Mouse (Mus musculus): ENCODE measurements around the gene Selenoi. TPM values are rescaled to one million over a fixed set of nuclear protein-coding genes. Genes with fewer than 3 reads are reported as not detected.

Selenoi gene
- total and polyA plus RNA-seq, 3 experiments, result 13.9 to 17.9 (median 16.1) TPM

GRCm38 (mm10) chr5:30201521-30201920, 30.9 kb upstream of the Selenoi start:
- WGBS, result 28% methylated on average over 5 of the region's 5 CpGs
- no peaks in the 10 kb centered on the region for H3K79me2 ChIP-seq (replicated peaks; ENCODE audit: control insufficient read depth, insufficient read depth, low read length)
- no peak overlapping the region for H3K27ac ChIP-seq
- no peaks in the 10 kb centered on the region for H3K36me3 ChIP-seq (ENCODE audit: control insufficient read depth, insufficient read depth, low read length)
- TF ChIP-seq POLR2A (IDR thresholded peaks at IDR 0.05; ENCODE audit: insufficient read depth, low read depth, low read length) (no peak), EP300 (IDR thresholded peaks at IDR 0.05; ENCODE audit: insufficient read depth, low read depth, low read length) (0 out of 2 replicates have a peak, but pooled peaks have one; percentile 50), CTCF (IDR thresholded peaks at IDR 0.05) (peak; percentile 63)
- H3K4me3 ChIP-seq, result no peak overlapping the region
- H3K9ac ChIP-seq (ENCODE audit: low read depth, low read length), result no peak overlapping the region
- intact Hi-C loops (cut with DNase I), result no loop called here
- no peak for DNase-seq
- no peaks in the 10 kb centered on the region for H3K27me3 ChIP-seq (ENCODE audit: control insufficient read depth, insufficient read depth, low read length)
- H3K4me1 ChIP-seq (ENCODE audit: control insufficient read depth, insufficient read depth, low read length), result no peaks in the 10 kb centered on the region

- Histone ChIP-seq H3K4me1 (ENCODE audit: control insufficient read depth, insufficient read depth, low read length) (no peaks in the 10 kb centered on the region), H3K79me2 (replicated peaks; ENCODE audit: control insufficient read depth, insufficient read depth, low read length) (no peaks in the 10 kb centered on the region), H3K9ac (ENCODE audit: low read depth, low read length) (no peak overlapping the region), H3K36me3 (ENCODE audit: control insufficient read depth, insufficient read depth, low read length) (no peaks in the 10 kb centered on the region), H3K27ac (no peak overlapping the region), H3K4me3 (no peak overlapping the region), H3K27me3 (ENCODE audit: control insufficient read depth, insufficient read depth, low read length) (no peaks in the 10 kb centered on the region)
- 76% methylated on average over 7 of the region's 7 CpGs for WGBS
- intact Hi-C loops (cut with DNase I), result no loop called here
- no peak for TF ChIP-seq POLR2A (IDR thresholded peaks at IDR 0.05; ENCODE audit: insufficient read depth, low read depth, low read length)
- TF ChIP-seq CTCF (IDR thresholded peaks at IDR 0.05), result no peak
- no peak for TF ChIP-seq EP300 (IDR thresholded peaks at IDR 0.05; ENCODE audit: insufficient read depth, low read depth, low read length)
- DNase-seq, result no peak
Measured at GRCm38 (mm10) chr5:30202221-30202620, 30.2 kb upstream of the Selenoi start.

GRCm38 (mm10) chr5:30203216-30203885, 29.0 kb upstream of the Selenoi start:
- no peak overlapping the region for H3K4me3 ChIP-seq
- H3K27me3 ChIP-seq (ENCODE audit: control insufficient read depth, insufficient read depth, low read length), result no peaks in the 10 kb centered on the region
- H3K9ac ChIP-seq (ENCODE audit: low read depth, low read length), result no peak overlapping the region
- TF ChIP-seq CTCF (IDR thresholded peaks at IDR 0.05) (no peak), POLR2A (IDR thresholded peaks at IDR 0.05; ENCODE audit: insufficient read depth, low read depth, low read length) (no peak), EP300 (IDR thresholded peaks at IDR 0.05; ENCODE audit: insufficient read depth, low read depth, low read length) (no peak)
- WGBS, result 77% methylated on average over 10 of the region's 10 CpGs
- H3K4me1 ChIP-seq (ENCODE audit: control insufficient read depth, insufficient read depth, low read length), result no peaks in the 10 kb centered on the region
- H3K79me2 ChIP-seq (replicated peaks; ENCODE audit: control insufficient read depth, insufficient read depth, low read length), result no peaks in the 10 kb centered on the region
- DNase-seq, result no peak
- intact Hi-C loops (cut with DNase I), result no loop called here
- H3K36me3 ChIP-seq (ENCODE audit: control insufficient read depth, insufficient read depth, low read length), result no peaks in the 10 kb centered on the region
- no peak overlapping the region for H3K27ac ChIP-seq

- Histone ChIP-seq H3K79me2 (replicated peaks; ENCODE audit: control insufficient read depth, insufficient read depth, low read length) (no peaks in the 10 kb centered on the region), H3K9ac (ENCODE audit: low read depth, low read length) (no peak overlapping the region), H3K27ac (no peak overlapping the region), H3K27me3 (ENCODE audit: control insufficient read depth, insufficient read depth, low read length) (no peaks in the 10 kb centered on the region), H3K4me3 (no peak overlapping the region), H3K36me3 (ENCODE audit: control insufficient read depth, insufficient read depth, low read length) (peaks cover 3% of the 10 kb centered on the region), H3K4me1 (ENCODE audit: control insufficient read depth, insufficient read depth, low read length) (no peaks in the 10 kb centered on the region)
- no peak for TF ChIP-seq CTCF (IDR thresholded peaks at IDR 0.05)
- TF ChIP-seq EP300 (IDR thresholded peaks at IDR 0.05; ENCODE audit: insufficient read depth, low read depth, low read length), result no peak
- TF ChIP-seq POLR2A (IDR thresholded peaks at IDR 0.05; ENCODE audit: insufficient read depth, low read depth, low read length), result no peak
- DNase-seq, result no peak
- WGBS, result 32% methylated on average over 1 of the region's 1 CpGs
- intact Hi-C loops (cut with DNase I), result no loop called here
Measured at GRCm38 (mm10) chr5:30204441-30204840, 27.9 kb upstream of the Selenoi start.

- Histone ChIP-seq H3K4me1 (ENCODE audit: control insufficient read depth, insufficient read depth, low read length) (peaks cover 1% of the 10 kb centered on the region; the same call in 1 of the 2 replicates), H3K27me3 (ENCODE audit: control insufficient read depth, insufficient read depth, low read length) (no peaks in the 10 kb centered on the region), H3K4me3 (no peak overlapping the region), H3K9ac (ENCODE audit: low read depth, low read length) (no peak overlapping the region), H3K79me2 (replicated peaks; ENCODE audit: control insufficient read depth, insufficient read depth, low read length) (no peaks in the 10 kb centered on the region), H3K27ac (no peak overlapping the region), H3K36me3 (ENCODE audit: control insufficient read depth, insufficient read depth, low read length) (peaks cover 3% of the 10 kb centered on the region)
- intact Hi-C loops (cut with DNase I), result no loop called here
- TF ChIP-seq EP300 (IDR thresholded peaks at IDR 0.05; ENCODE audit: insufficient read depth, low read depth, low read length), result no peak
- no peak for TF ChIP-seq POLR2A (IDR thresholded peaks at IDR 0.05; ENCODE audit: insufficient read depth, low read depth, low read length)
- TF ChIP-seq CTCF (IDR thresholded peaks at IDR 0.05), result no peak
- DNase-seq, result no peak
- 85% methylated on average over 3 of the region's 3 CpGs for WGBS
Measured at GRCm38 (mm10) chr5:30205034-30205433, 27.3 kb upstream of the Selenoi start.

- Histone ChIP-seq H3K27me3 (ENCODE audit: control insufficient read depth, insufficient read depth, low read length) (no peaks in the 10 kb centered on the region), H3K79me2 (replicated peaks; ENCODE audit: control insufficient read depth, insufficient read depth, low read length) (no peaks in the 10 kb centered on the region), H3K36me3 (ENCODE audit: control insufficient read depth, insufficient read depth, low read length) (peaks cover 3% of the 10 kb centered on the region), H3K4me3 (no peak within 1 kb of the TSS), H3K4me1 (ENCODE audit: control insufficient read depth, insufficient read depth, low read length) (peaks cover 4% of the 10 kb centered on the region; the same call in 1 of the 2 replicates), H3K9ac (ENCODE audit: low read depth, low read length) (no peak within 1 kb of the TSS), H3K27ac (no peak within 1 kb of the TSS)
- DNase-seq, result no peak
- TF ChIP-seq EP300 (IDR thresholded peaks at IDR 0.05; ENCODE audit: insufficient read depth, low read depth, low read length), result no peak
- TF ChIP-seq CTCF (IDR thresholded peaks at IDR 0.05), result no peak
- TF ChIP-seq POLR2A (IDR thresholded peaks at IDR 0.05; ENCODE audit: insufficient read depth, low read depth, low read length), result no peak
- 24% methylated on average over 5 of the region's 5 CpGs for WGBS
- intact Hi-C loops (cut with DNase I), result no loop called here
Measured at GRCm38 (mm10) chr5:30205493-30205892, 26.9 kb upstream of the Selenoi start, which contains the start of gene Adgrf3. Adgrf3 (minus strand) TSS chr5:30205722.

All from heart, adult 2 months (tissue).